Mouse (Mus musculus): Measurements from ENCODE around the gene Lcorl.

GRCm38 (mm10) chr5:45858368-45858767 lies 953 bp upstream of the Lcorl start:
- TF ChIP-seq CTCF (IDR thresholded peaks at IDR 0.05; ENCODE audit: control insufficient read depth, insufficient read depth, insufficient replicate concordance, low read depth, low read length) (no peak), POLR2A (IDR thresholded peaks at IDR 0.05; ENCODE audit: control insufficient read depth, low read depth, low read length) (no peak)
